Mouse (Mus musculus) hindbrain, embryonic 11.5 days (tissue): ENCODE measurements around the gene Tbc1d15. TPM values are rescaled to one million over a fixed set of nuclear protein-coding genes. Genes with fewer than 3 reads are reported as not detected.

Experiments
- ATAC-seq: fragments of 200-750 bp; cut with Nextera tagmentation; 2 replicates; pipeline ENCODE4 v1.8.0; 2017; ENCODE audit warnings: mild to moderate bottlenecking, moderate TSS enrichment, moderate library complexity; ENCODE audit not compliant: low FRiP score
- DNase-seq: peaks from one replicate; pipeline ENCODE4 v3.0.0-alpha.2; 2015; ENCODE audit warnings: low spot score
- H3K27ac ChIP-seq: fragments of 300-500 bp; sonication (generic); 2 replicates; pipeline ENCODE4 v1.5.1; 2014; ENCODE audit warnings: mild to moderate bottlenecking, low read depth, low read length
- H3K27me3 ChIP-seq: fragments of 300-500 bp; sonication (generic); 2 replicates; pipeline ENCODE4 v1.6.1; 2014; ENCODE audit warnings: mild to moderate bottlenecking, low read length, moderate library complexity, mixed read lengths; ENCODE audit not compliant: control insufficient read depth, insufficient read depth
- H3K36me3 ChIP-seq: fragments of 300-500 bp; sonication (generic); 2 replicates; pipeline ENCODE4 v1.6.1; 2014; ENCODE audit warnings: mild to moderate bottlenecking, low read length, moderate library complexity, mixed read lengths; ENCODE audit not compliant: control insufficient read depth, insufficient read depth
- H3K4me1 ChIP-seq: fragments of 300-500 bp; sonication (generic); replicated peaks from 2 replicates; pipeline ENCODE4 v1.6.1; 2014; ENCODE audit warnings: low read length, mixed read lengths; ENCODE audit not compliant: control insufficient read depth, insufficient read depth
- H3K4me2 ChIP-seq: fragments of 300-500 bp; sonication (generic); replicated peaks from 2 replicates; pipeline ENCODE4 v1.6.1; 2014; ENCODE audit warnings: mild to moderate bottlenecking, low read depth, low read length
- H3K4me3 ChIP-seq: fragments of 300-500 bp; sonication (generic); 2 replicates; pipeline ENCODE4 v1.5.1; 2014; ENCODE audit warnings: low read depth, low read length
- H3K9ac ChIP-seq: fragments of 300-500 bp; sonication (generic); 2 replicates; pipeline ENCODE4 v1.6.1; 2014; ENCODE audit warnings: low read depth, low read length
- H3K9me3 ChIP-seq: fragments of 300-500 bp; sonication (generic); 2 replicates; pipeline ENCODE4 v1.6.1; 2016; ENCODE audit warnings: low read length; ENCODE audit not compliant: control insufficient read depth
- WGBS: fragments of 180-500 bp; shearing (Covaris S2); extraction: QIAGEN DNeasy Blood & Tissue Kit; methylation state at CpG from one replicate; pipeline ENCODE4 v1.1.7; 2014; 5-methylcytosine and 5-hydroxymethylcytosine counted together
- polyA plus RNA-seq: library from polyadenylated mRNA; unstranded; fragments of >200 nt; fragmentation: Nextera tagmentation; extraction: Ambion mirVana; gene quantifications from 2 replicates; pipeline ENCODE4 v1.2.1, GENCODE M21; 2014

Gene Tbc1d15
- polyA plus RNA-seq, 1 experiment from 2014 or later, result 45.3 TPM

GRCm38 (mm10) chr10:115233798-115234197 is 17.5 kb downstream of the Tbc1d15 start:
- H3K4me2 ChIP-seq, result no peak overlapping the region
- no peak overlapping the region for H3K9ac ChIP-seq
- H3K36me3 ChIP-seq, result no peaks in the 10 kb centered on the region; the same call in 1 of the 2 replicates
- no peak for ATAC-seq
- no peaks in the 10 kb centered on the region for H3K9me3 ChIP-seq
- WGBS, result 79% methylated on average over 3 of the region's 3 CpGs
- H3K27me3 ChIP-seq, result no peaks in the 10 kb centered on the region
- H3K27ac ChIP-seq, result no peak overlapping the region
- H3K4me1 ChIP-seq, result no peaks in the 10 kb centered on the region
- no peak for DNase-seq
- H3K4me3 ChIP-seq, result no peak overlapping the region

GRCm38 (mm10) chr10:115232513-115232912 is 18.8 kb downstream of the Tbc1d15 start:
- Histone ChIP-seq H3K9me3 (no peaks in the 10 kb centered on the region), H3K4me2 (no peak overlapping the region), H3K27ac (no peak overlapping the region), H3K27me3 (no peaks in the 10 kb centered on the region), H3K9ac (no peak overlapping the region), H3K36me3 (no peaks in the 10 kb centered on the region), H3K4me1 (no peaks in the 10 kb centered on the region), H3K4me3 (no peak overlapping the region)
- 95% methylated on average over 3 of the region's 3 CpGs for WGBS
- no peak for DNase-seq
- ATAC-seq, result no peak

- no peak overlapping the region for H3K4me3 ChIP-seq
- 91% methylated on average over 9 of the region's 9 CpGs for WGBS
- no peak overlapping the region for H3K9ac ChIP-seq
- H3K36me3 ChIP-seq, result no peaks in the 10 kb centered on the region
- H3K9me3 ChIP-seq, result no peaks in the 10 kb centered on the region
- DNase-seq (no peak), ATAC-seq (no peak)
- H3K27me3 ChIP-seq, result no peaks in the 10 kb centered on the region
- H3K4me2 ChIP-seq, result no peak overlapping the region
- H3K4me1 ChIP-seq, result no peaks in the 10 kb centered on the region
- H3K27ac ChIP-seq, result no peak overlapping the region
These were observed 22.2 kb downstream of the Tbc1d15 start for GRCm38 (mm10) chr10:115229023-115229422.

GRCm38 (mm10) chr10:115226586-115226985 is 24.7 kb downstream of the Tbc1d15 start:
- ATAC-seq (no peak), DNase-seq (no peak)
- 92% methylated on average over 7 of the region's 7 CpGs for WGBS
- Histone ChIP-seq H3K27ac (no peak overlapping the region), H3K9me3 (no peaks in the 10 kb centered on the region), H3K4me2 (no peak overlapping the region), H3K4me1 (no peaks in the 10 kb centered on the region), H3K36me3 (no peaks in the 10 kb centered on the region), H3K9ac (no peak overlapping the region), H3K4me3 (no peak overlapping the region), H3K27me3 (no peaks in the 10 kb centered on the region)

- Histone ChIP-seq H3K27me3 (no peaks in the 10 kb centered on the region), H3K36me3 (no peaks in the 10 kb centered on the region), H3K27ac (no peak overlapping the region), H3K4me3 (no peak overlapping the region), H3K4me2 (no peak overlapping the region), H3K4me1 (no peaks in the 10 kb centered on the region), H3K9ac (no peak overlapping the region), H3K9me3 (no peaks in the 10 kb centered on the region)
- DNase-seq, result no peak
- WGBS, result 95% methylated on average over 3 of the region's 3 CpGs
- no peak for ATAC-seq
These were observed 27.4 kb downstream of the Tbc1d15 start for GRCm38 (mm10) chr10:115223845-115224244.

- ATAC-seq, result no peak
- H3K36me3 ChIP-seq, result no peaks in the 10 kb centered on the region
- H3K27ac ChIP-seq, result no peak overlapping the region
- H3K4me3 ChIP-seq, result no peak overlapping the region
- H3K9me3 ChIP-seq, result no peaks in the 10 kb centered on the region
- DNase-seq, result no peak
- H3K4me1 ChIP-seq, result no peaks in the 10 kb centered on the region
- 97% methylated on average over 11 of the region's 11 CpGs for WGBS
- no peak overlapping the region for H3K9ac ChIP-seq
- H3K4me2 ChIP-seq, result no peak overlapping the region
- no peaks in the 10 kb centered on the region for H3K27me3 ChIP-seq
These were observed 38.2 kb downstream of the Tbc1d15 start for GRCm38 (mm10) chr10:115212916-115213580.

- peaks cover 3% of the 10 kb centered on the region; the same call in 1 of the 2 replicates for H3K36me3 ChIP-seq
These were observed 45.4 kb downstream of the Tbc1d15 start for GRCm38 (mm10) chr10:115205825-115206224.

GRCm38 (mm10) chr10:115205284-115205683 is 46.0 kb downstream of the Tbc1d15 start:
- DNase-seq (no peak), ATAC-seq (no peak)
- no peak overlapping the region for H3K4me3 ChIP-seq
- no peak overlapping the region for H3K4me2 ChIP-seq
- H3K4me1 ChIP-seq, result no peaks in the 10 kb centered on the region
- H3K27me3 ChIP-seq, result no peaks in the 10 kb centered on the region
- no peak overlapping the region for H3K27ac ChIP-seq
- H3K9me3 ChIP-seq, result no peaks in the 10 kb centered on the region
- H3K9ac ChIP-seq, result no peak overlapping the region
- peaks cover 3% of the 10 kb centered on the region; the same call in 1 of the 2 replicates for H3K36me3 ChIP-seq
- 95% methylated on average over 1 of the region's 1 CpGs for WGBS

More at GRCm38 (mm10) chr10:115205825-115206224, 45.4 kb downstream of the Tbc1d15 start:
- WGBS, result 93% methylated on average over 3 of the region's 3 CpGs
- ATAC-seq, result no peak
- no peaks in the 10 kb centered on the region for H3K4me1 ChIP-seq
- no peak overlapping the region for H3K4me2 ChIP-seq
- DNase-seq, result no peak
- no peak overlapping the region for H3K4me3 ChIP-seq
- H3K27me3 ChIP-seq, result no peaks in the 10 kb centered on the region
- no peak overlapping the region for H3K9ac ChIP-seq
- H3K27ac ChIP-seq, result no peak overlapping the region
- no peaks in the 10 kb centered on the region for H3K9me3 ChIP-seq

- H3K36me3 ChIP-seq, result no peaks in the 10 kb centered on the region
- no peak overlapping the region for H3K9ac ChIP-seq
- no peaks in the 10 kb centered on the region for H3K27me3 ChIP-seq
- ATAC-seq (no peak), DNase-seq (no peak)
- 88% methylated on average over 7 of the region's 7 CpGs for WGBS
- H3K27ac ChIP-seq, result no peak overlapping the region
- no peaks in the 10 kb centered on the region for H3K9me3 ChIP-seq
- H3K4me1 ChIP-seq, result no peaks in the 10 kb centered on the region
- H3K4me3 ChIP-seq, result no peak overlapping the region
- no peak overlapping the region for H3K4me2 ChIP-seq
These were observed 60.1 kb downstream of the Tbc1d15 start for GRCm38 (mm10) chr10:115191214-115191613.
